Mouse (Mus musculus) brain, embryonic 14.5 days (tissue): ENCODE measurements around the gene 1700113H08Rik.

ENCODE experiments used
- CTCF ChIP-seq: fragments of 200-500 bp; IDR thresholded peaks from 2 replicates; pipeline ENCODE4 v1.5.1; 2012; ENCODE audit warnings: inconsistent platforms, mild to moderate bottlenecking, moderate library complexity, borderline replicate concordance; ENCODE audit not compliant: insufficient read depth, insufficient read length; ENCODE audit errors: extremely low read depth
- POLR2A ChIP-seq: fragments of 200-500 bp; IDR thresholded peaks from 2 replicates; pipeline ENCODE4 v1.6.1; 2012; ENCODE audit warnings: mild to moderate bottlenecking, inconsistent platforms, borderline replicate concordance; ENCODE audit not compliant: poor library complexity, insufficient read depth, insufficient read length, severe bottlenecking; ENCODE audit errors: extremely low read depth

DNA sequence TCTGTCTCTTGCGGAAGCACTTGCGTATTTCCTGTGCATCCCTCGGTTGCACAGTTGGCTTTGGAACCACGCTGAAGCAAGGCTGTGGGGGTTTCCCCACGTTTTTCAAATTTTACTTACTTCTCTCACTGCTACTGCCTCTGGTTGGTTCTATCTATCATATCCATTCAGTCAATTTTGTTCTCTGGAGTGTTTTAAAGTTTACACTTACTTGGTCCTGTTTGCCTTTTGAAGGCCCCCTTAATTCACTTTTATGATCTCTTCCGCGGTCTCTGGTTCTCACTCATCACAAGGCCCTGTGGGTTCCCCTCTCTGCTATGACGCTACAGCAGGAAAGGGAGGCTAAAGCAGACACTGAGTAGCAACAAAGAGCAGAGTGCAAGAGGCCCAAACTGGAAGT lies 45.4 kb downstream of the 1700113H08Rik start:
- no peak for TF ChIP-seq CTCF
- TF ChIP-seq POLR2A: no peak
